In genomic region chr4:21307476-21308011, GRCm38 (mm10) we compare ENCODE assay signal across 26 mouse cellular contexts.
DNase-seq lines count a peak whose midpoint lies in the region; ATAC-seq and TF ChIP-seq lines count a peak whose summit lies in the region.
"Had no signal": no experiment of that assay in that cellular context is flagged by ENCODE, and none has a peak within 500 bp of the region (broad histone marks: within the 10 kb centered on the region; RNA-seq: fewer than 3 reads in every experiment).

No protein-coding gene starts in this region.

- no peaks in the 10 kb centered on the region for H3K36me3 ChIP-seq in forebrain, embryonic 13.5 days (ENCODE audit: poor library complexity, severe bottlenecking)
- no peaks in the 10 kb centered on the region for H3K36me3 ChIP-seq in forebrain, embryonic 10.5 days (replicated peaks)
- no peaks in the 10 kb centered on the region for H3K36me3 ChIP-seq in forebrain, embryonic 15.5 days
- no peaks in the 10 kb centered on the region for H3K36me3 ChIP-seq in forebrain, embryonic 12.5 days (replicated peaks)
- H3K36me3 ChIP-seq in forebrain, postnatal 0 days (ENCODE audit: insufficient read depth): no peaks in the 10 kb centered on the region
- no peaks in the 10 kb centered on the region for H3K36me3 ChIP-seq in midbrain, embryonic 15.5 days (replicated peaks)
- H3K36me3 ChIP-seq: embryonic facial prominence, embryonic 13.5 days; embryonic facial prominence, embryonic 15.5 days; G1E had no signal

- H3K4me3 ChIP-seq in forebrain, embryonic 13.5 days: no peak overlapping the region
- no peak overlapping the region for H3K4me3 ChIP-seq in forebrain, embryonic 10.5 days
- no peak overlapping the region for H3K4me3 ChIP-seq in forebrain, embryonic 15.5 days
- H3K4me3 ChIP-seq in forebrain, embryonic 12.5 days (replicated peaks): no peak overlapping the region
- no peak overlapping the region for H3K4me3 ChIP-seq in forebrain, postnatal 0 days (ENCODE audit: low read depth, low read length)
- no peak overlapping the region for H3K4me3 ChIP-seq in midbrain, embryonic 15.5 days
- H3K4me3 ChIP-seq: embryonic facial prominence, embryonic 13.5 days; embryonic facial prominence, embryonic 15.5 days; erythroblast, embryonic 14.5 days had no signal

- H3K27ac ChIP-seq in forebrain, embryonic 13.5 days: no peak overlapping the region
- H3K27ac ChIP-seq in forebrain, embryonic 10.5 days: no peak overlapping the region
- no peak overlapping the region for H3K27ac ChIP-seq in forebrain, embryonic 15.5 days (replicated peaks)
- no peak overlapping the region for H3K27ac ChIP-seq in forebrain, embryonic 12.5 days
- H3K27ac ChIP-seq in forebrain, postnatal 0 days (ENCODE audit: low read depth, low read length): no peak overlapping the region
- H3K27ac ChIP-seq in midbrain, embryonic 15.5 days: no peak overlapping the region
- H3K27ac ChIP-seq: embryonic facial prominence, embryonic 13.5 days; embryonic facial prominence, embryonic 15.5 days had no signal

- DNase-seq in forebrain, embryonic 10.5 days (ENCODE audit: extremely low spot score, low spot score): no peak
- DNase-seq in brain, embryonic 14.5 days (ENCODE audit: low read depth): peak; percentile 64
- no peak for DNase-seq in forebrain, postnatal 0 days
- DNase-seq: adrenal gland, adult 8-10 months; adrenal gland, postnatal 14 days; adrenal gland, postnatal 36 days; B cell, adult 2 months; cerebellum, adult 11 months; cerebellum, adult 18-20 months; cerebellum, adult 8-10 months; cerebellum, adult 9-11 months; cerebellum, postnatal 14 days; cerebellum, postnatal 36 days; embryo, embryonic 11 days had no signal

- H3K27me3 ChIP-seq in forebrain, embryonic 13.5 days: no peaks in the 10 kb centered on the region
- H3K27me3 ChIP-seq in forebrain, embryonic 10.5 days (ENCODE audit: poor library complexity, severe bottlenecking): no peaks in the 10 kb centered on the region
- H3K27me3 ChIP-seq in forebrain, embryonic 15.5 days: no peaks in the 10 kb centered on the region
- no peaks in the 10 kb centered on the region for H3K27me3 ChIP-seq in forebrain, embryonic 12.5 days
- H3K27me3 ChIP-seq in forebrain, postnatal 0 days (ENCODE audit: insufficient read depth, low read length): no peaks in the 10 kb centered on the region
- no peaks in the 10 kb centered on the region for H3K27me3 ChIP-seq in midbrain, embryonic 15.5 days (replicated peaks)
- H3K27me3 ChIP-seq: CH12.LX; embryonic facial prominence, embryonic 13.5 days; embryonic facial prominence, embryonic 15.5 days; Patski had no signal

- no peaks in the 10 kb centered on the region for H3K4me1 ChIP-seq in forebrain, embryonic 13.5 days
- no peaks in the 10 kb centered on the region for H3K4me1 ChIP-seq in forebrain, embryonic 10.5 days
- H3K4me1 ChIP-seq in forebrain, embryonic 15.5 days: no peaks in the 10 kb centered on the region
- H3K4me1 ChIP-seq in forebrain, embryonic 12.5 days: no peaks in the 10 kb centered on the region
- no peaks in the 10 kb centered on the region for H3K4me1 ChIP-seq in forebrain, postnatal 0 days (ENCODE audit: insufficient read depth)
- no peaks in the 10 kb centered on the region for H3K4me1 ChIP-seq in midbrain, embryonic 15.5 days
- H3K4me1 ChIP-seq: embryonic facial prominence, embryonic 13.5 days; embryonic facial prominence, embryonic 15.5 days had no signal

- TF ChIP-seq CTCF in brain, embryonic 14.5 days (IDR thresholded peaks at IDR 0.05; ENCODE audit: borderline replicate concordance, extremely low read depth, insufficient read depth, insufficient read length): no peak
- TF ChIP-seq CTCF in forebrain, postnatal 0 days (IDR thresholded peaks at IDR 0.05; ENCODE audit: low read depth): no peak

- H3K9ac ChIP-seq in forebrain, embryonic 13.5 days: no peak overlapping the region
- H3K9ac ChIP-seq in forebrain, embryonic 15.5 days (replicated peaks): no peak overlapping the region
- no peak overlapping the region for H3K9ac ChIP-seq in forebrain, embryonic 12.5 days
- no peak overlapping the region for H3K9ac ChIP-seq in forebrain, postnatal 0 days
- H3K9ac ChIP-seq in midbrain, embryonic 15.5 days: no peak overlapping the region
- H3K9ac ChIP-seq: embryonic facial prominence, embryonic 13.5 days; embryonic facial prominence, embryonic 15.5 days had no signal

- no peak overlapping the region for H3K4me2 ChIP-seq in forebrain, embryonic 13.5 days
- no peak overlapping the region for H3K4me2 ChIP-seq in forebrain, embryonic 15.5 days (replicated peaks)
- no peak overlapping the region for H3K4me2 ChIP-seq in forebrain, embryonic 12.5 days
- no peak overlapping the region for H3K4me2 ChIP-seq in forebrain, postnatal 0 days (ENCODE audit: low read depth)
- H3K4me2 ChIP-seq in midbrain, embryonic 15.5 days: no peak overlapping the region
- H3K4me2 ChIP-seq: embryonic facial prominence, embryonic 13.5 days; embryonic facial prominence, embryonic 15.5 days had no signal

- H3K9me3 ChIP-seq in forebrain, embryonic 13.5 days (replicated peaks): no peaks in the 10 kb centered on the region
- H3K9me3 ChIP-seq in forebrain, embryonic 10.5 days: no peaks in the 10 kb centered on the region
- H3K9me3 ChIP-seq in forebrain, embryonic 15.5 days: no peaks in the 10 kb centered on the region
- H3K9me3 ChIP-seq in forebrain, embryonic 12.5 days: no peaks in the 10 kb centered on the region
- H3K9me3 ChIP-seq in forebrain, postnatal 0 days (ENCODE audit: low read length): no peaks in the 10 kb centered on the region
- no peaks in the 10 kb centered on the region for H3K9me3 ChIP-seq in midbrain, embryonic 15.5 days
- H3K9me3 ChIP-seq: embryonic facial prominence, embryonic 13.5 days; embryonic facial prominence, embryonic 15.5 days; G1E had no signal

- WGBS in forebrain, embryonic 13.5 days: 48% methylated on average over 3 of the region's 3 CpGs
- 83% methylated on average over 3 of the region's 3 CpGs for WGBS in forebrain, embryonic 10.5 days
- WGBS in forebrain, embryonic 15.5 days: 35% methylated on average over 3 of the region's 3 CpGs
- 57% methylated on average over 3 of the region's 3 CpGs for WGBS in forebrain, embryonic 12.5 days
- WGBS in forebrain, postnatal 0 days: 29% methylated on average over 3 of the region's 3 CpGs
- WGBS in midbrain, embryonic 15.5 days: 79% methylated on average over 3 of the region's 3 CpGs

- no peak for TF ChIP-seq POLR2A in brain, embryonic 14.5 days (IDR thresholded peaks at IDR 0.05; ENCODE audit: borderline replicate concordance, extremely low read depth, insufficient read depth, insufficient read length, poor library complexity, severe bottlenecking)

- peak; percentile 55; the same call in 1 of the 2 replicates for ATAC-seq in forebrain, embryonic 13.5 days
- 0 out of 2 replicates have a peak, but pooled peaks have one; percentile 48 for ATAC-seq in forebrain, embryonic 15.5 days (replicated peaks)
- ATAC-seq in forebrain, embryonic 12.5 days (ENCODE audit: low FRiP score): no peak
- peak; percentile 47; the same call in 1 of the 2 replicates for ATAC-seq in forebrain, postnatal 0 days
- ATAC-seq in midbrain, embryonic 15.5 days (replicated peaks): no peak
- ATAC-seq: activated CD4-positive, CD25-positive, alpha-beta regulatory T cell, adult 4 months; CD4-positive, CD25-positive, alpha-beta regulatory T cell, adult 4 months; Patski had no signal

Comparison
In these comparisons a context has a peak if more than half of its experiments do, and no peak if none do; other contexts are left out.
1. ATAC-seq: peak in forebrain, embryonic 13.5 days (single experiment), forebrain, embryonic 15.5 days (single experiment) and forebrain, postnatal 0 days (single experiment); none in forebrain, embryonic 12.5 days (single experiment) and midbrain, embryonic 15.5 days (single experiment).